Mouse (Mus musculus) kidney, postnatal 0 days (tissue): ENCODE results near the gene Ppard. TPM values are rescaled to one million over a fixed set of nuclear protein-coding genes. Genes with fewer than 3 reads are reported as not detected.

Experiments used
- ATAC-seq: fragments of 200-750 bp; cut with Nextera tagmentation; replicated peaks from 2 replicates; pipeline ENCODE4 v1.8.0; 2017; ENCODE audit warnings: low read depth, moderate number of reproducible peaks, moderate TSS enrichment, moderate library complexity; ENCODE audit not compliant: low FRiP score
- DNase-seq: peaks from one replicate; pipeline ENCODE4 v3.0.0-alpha.2; 2016; ENCODE audit warnings: low spot score
- H3K27ac ChIP-seq: fragments of 300-500 bp; sonication (generic); 2 replicates; pipeline ENCODE4 v1.5.1; 2014; ENCODE audit warnings: mild to moderate bottlenecking
- H3K27me3 ChIP-seq: fragments of 300-500 bp; sonication (generic); 2 replicates; pipeline ENCODE4 v1.6.1; 2014; ENCODE audit warnings: low read length, mixed read lengths; ENCODE audit not compliant: insufficient read depth
- H3K36me3 ChIP-seq: fragments of 300-500 bp; sonication (generic); 2 replicates; pipeline ENCODE4 v1.6.1; 2014; ENCODE audit warnings: low read length, mixed read lengths; ENCODE audit not compliant: insufficient read depth
- H3K4me1 ChIP-seq: fragments of 300-500 bp; sonication (generic); replicated peaks from 2 replicates; pipeline ENCODE4 v1.6.1; 2014; ENCODE audit warnings: antibody characterized with exemption, low read length, mixed read lengths; ENCODE audit not compliant: insufficient read depth
- H3K4me2 ChIP-seq: fragments of 300-500 bp; sonication (generic); 2 replicates; pipeline ENCODE4 v1.6.1; 2014; ENCODE audit warnings: mild to moderate bottlenecking, low read length, moderate library complexity, mixed read lengths
- H3K4me3 ChIP-seq: fragments of 300-500 bp; sonication (generic); replicated peaks from 2 replicates; pipeline ENCODE4 v1.5.1; 2014; ENCODE audit warnings: low read depth, low read length
- H3K9ac ChIP-seq: fragments of 300-500 bp; sonication (generic); 2 replicates; pipeline ENCODE4 v1.6.1; 2014; ENCODE audit warnings: low read depth, low read length
- H3K9me3 ChIP-seq: fragments of 300-500 bp; sonication (generic); replicated peaks from 2 replicates; pipeline ENCODE4 v1.6.1; 2016; ENCODE audit warnings: low read length, inconsistent platforms, mixed read lengths
- CTCF ChIP-seq: IDR thresholded peaks from 2 replicates; pipeline ENCODE4 v1.5.1; 2016; ENCODE audit warnings: antibody characterized with exemption, low read depth, mild to moderate bottlenecking, moderate library complexity
- WGBS: fragments of 180-500 bp; shearing (Covaris S2); extraction: QIAGEN DNeasy Blood & Tissue Kit; methylation state at CpG from one replicate; pipeline ENCODE4 v1.1.7; 2014; 5-methylcytosine and 5-hydroxymethylcytosine counted together
- polyA plus RNA-seq: library from polyadenylated mRNA; unstranded; fragments of >200 nt; fragmentation: Nextera tagmentation; extraction: Ambion mirVana; gene quantifications from 2 replicates; pipeline ENCODE4 v1.2.1, GENCODE M21; 2015

Gene Ppard
- polyA plus RNA-seq, 1 experiment from 2014 or later = 2.0 TPM

GRCm38 (mm10) chr17:28197646-28198045 lies 34.9 kb upstream of the Ppard start:
- Histone ChIP-seq H3K36me3 (peaks cover 50% of the 10 kb centered on the region), H3K4me3 (no peak overlapping the region), H3K4me2 (no peak overlapping the region), H3K27me3 (no peaks in the 10 kb centered on the region), H3K4me1 (no peaks in the 10 kb centered on the region), H3K9ac (no peak overlapping the region), H3K9me3 (no peaks in the 10 kb centered on the region), H3K27ac (no peak overlapping the region)
- no peak for ATAC-seq
- no peak for DNase-seq
- TF ChIP-seq CTCF = no peak
- WGBS = 63% methylated on average over 18 of the region's 18 CpGs

DNA sequence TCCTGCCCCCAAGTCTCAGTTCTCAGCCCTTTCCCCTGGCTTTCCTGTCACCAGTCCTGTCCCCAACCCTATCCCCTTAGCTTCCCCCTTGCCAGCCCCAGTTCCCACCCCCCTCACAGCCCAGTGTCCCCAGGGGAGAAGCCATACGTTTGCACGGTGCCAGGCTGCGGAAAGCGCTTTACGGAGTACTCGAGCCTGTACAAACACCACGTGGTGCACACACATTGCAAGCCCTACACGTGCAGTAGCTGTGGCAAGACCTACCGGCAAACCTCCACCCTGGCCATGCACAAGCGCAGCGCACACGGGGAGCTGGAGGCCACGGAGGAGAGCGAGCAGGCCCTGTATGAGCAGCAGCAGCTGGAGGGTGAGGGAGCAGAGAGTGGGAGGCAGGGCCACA lies 30.5 kb upstream of the Ppard start:
- no peak for ATAC-seq
- Histone ChIP-seq H3K4me1 (0 out of 2 replicates have a peak, but pooled peaks cover 2% of the 10 kb centered on the region), H3K9ac (no peak overlapping the region), H3K27ac (no peak overlapping the region), H3K4me2 (no peak overlapping the region), H3K27me3 (no peaks in the 10 kb centered on the region), H3K4me3 (no peak overlapping the region), H3K9me3 (no peaks in the 10 kb centered on the region), H3K36me3 (peaks cover 35% of the 10 kb centered on the region)
- no peak for TF ChIP-seq CTCF
- no peak for DNase-seq
- 78% methylated on average over 14 of the region's 14 CpGs for WGBS

GRCm38 (mm10) chr17:28204052-28204720 lies 28.3 kb upstream of the Ppard start:
- Histone ChIP-seq H3K27me3 (no peaks in the 10 kb centered on the region), H3K9me3 (no peaks in the 10 kb centered on the region), H3K4me3 (no peak overlapping the region), H3K4me1 (peaks cover 14% of the 10 kb centered on the region), H3K9ac (no peak overlapping the region), H3K27ac (no peak overlapping the region), H3K4me2 (no peak overlapping the region), H3K36me3 (peaks cover 28% of the 10 kb centered on the region)
- peak; percentile 88 for TF ChIP-seq CTCF
- ATAC-seq (no peak), DNase-seq (peak; percentile 54)
- 38% methylated on average over 14 of the region's 14 CpGs for WGBS

DNA sequence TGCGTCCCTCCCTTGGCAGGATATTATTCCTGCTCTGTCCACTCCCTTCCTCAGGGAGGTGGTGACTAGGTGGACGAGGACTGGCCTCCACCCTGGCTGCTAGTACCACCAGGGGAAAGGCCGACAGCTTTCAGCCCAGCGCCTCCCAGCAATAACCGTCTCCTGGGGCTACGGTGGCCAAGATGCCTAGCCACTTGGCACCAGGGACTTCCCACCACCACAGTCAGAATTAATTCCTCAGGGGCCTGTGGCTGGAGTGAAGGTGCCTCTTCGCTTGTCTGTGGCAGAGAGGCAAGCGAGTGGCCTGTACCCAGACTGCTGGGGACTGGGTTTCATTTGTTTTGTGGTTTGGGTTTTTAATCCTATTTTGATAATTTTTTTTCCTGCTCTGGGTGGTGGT lies 27.1 kb upstream of the Ppard start:
- TF ChIP-seq CTCF = no peak
- no peak overlapping the region for H3K4me3 ChIP-seq
- no peak for DNase-seq
- 86% methylated on average over 8 of the region's 8 CpGs for WGBS
- H3K27ac ChIP-seq = no peak overlapping the region
- no peaks in the 10 kb centered on the region for H3K27me3 ChIP-seq
- H3K9me3 ChIP-seq = no peaks in the 10 kb centered on the region
- no peak overlapping the region for H3K4me2 ChIP-seq
- H3K4me1 ChIP-seq = peaks cover 14% of the 10 kb centered on the region
- no peak for ATAC-seq
- H3K36me3 ChIP-seq = peaks cover 21% of the 10 kb centered on the region
- no peak overlapping the region for H3K9ac ChIP-seq

DNA sequence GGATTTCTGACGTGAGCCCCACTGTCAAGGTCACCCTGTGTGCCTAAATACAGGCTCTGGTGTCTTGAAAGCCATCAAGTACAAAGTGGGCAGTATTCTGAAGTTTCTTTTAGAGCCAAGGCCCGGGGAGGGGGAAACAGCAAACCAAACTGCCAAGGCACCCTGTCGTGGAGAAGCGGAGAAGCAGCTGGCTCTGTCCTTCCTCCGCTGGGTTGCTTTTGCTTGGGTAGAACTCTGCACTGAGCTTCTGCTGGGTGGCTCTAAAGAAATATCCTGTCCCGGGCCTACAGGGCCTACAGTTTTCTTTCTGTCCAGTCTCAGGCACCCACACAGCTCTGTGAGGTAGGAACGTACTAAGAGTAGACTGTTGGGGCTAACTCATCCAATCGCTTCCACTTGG lies 25.4 kb upstream of the Ppard start:
- no peaks in the 10 kb centered on the region for H3K9me3 ChIP-seq
- H3K27me3 ChIP-seq = no peaks in the 10 kb centered on the region
- no peak for TF ChIP-seq CTCF
- DNase-seq (no peak), ATAC-seq (no peak)
- no peak overlapping the region for H3K4me3 ChIP-seq
- 73% methylated on average over 8 of the region's 8 CpGs for WGBS
- H3K9ac ChIP-seq = 0 out of 2 replicates have a peak overlapping the region, but pooled peaks have one; percentile 62
- peaks cover 9% of the 10 kb centered on the region for H3K36me3 ChIP-seq
- peak overlapping the region; percentile 81 for H3K27ac ChIP-seq
- H3K4me1 ChIP-seq = peaks cover 14% of the 10 kb centered on the region
- no peak overlapping the region for H3K4me2 ChIP-seq

GRCm38 (mm10) chr17:28207591-28208313 lies 24.7 kb upstream of the Ppard start, which contains the start of gene Def6:
TSS of gene Def6 (plus strand) at chr17:28207778.
- peak; percentile 74 for TF ChIP-seq CTCF
- Histone ChIP-seq H3K9ac (peak within 1 kb of the TSS; percentile 62), H3K4me3 (peak within 1 kb of the TSS; percentile 36), H3K27ac (peak within 1 kb of the TSS; percentile 81), H3K4me2 (peak within 1 kb of the TSS; percentile 62), H3K4me1 (peaks cover 14% of the 10 kb centered on the region), H3K36me3 (peaks cover 5% of the 10 kb centered on the region; the same call in 1 of the 2 replicates), H3K27me3 (no peaks in the 10 kb centered on the region), H3K9me3 (no peaks in the 10 kb centered on the region)
- 12% methylated on average over 26 of the region's 26 CpGs for WGBS
- ATAC-seq = peak; percentile 85
- peak; percentile 97 for DNase-seq
